Mouse (Mus musculus): Measurements from ENCODE around the gene Secisbp2l.

The Secisbp2l gene

DNA sequence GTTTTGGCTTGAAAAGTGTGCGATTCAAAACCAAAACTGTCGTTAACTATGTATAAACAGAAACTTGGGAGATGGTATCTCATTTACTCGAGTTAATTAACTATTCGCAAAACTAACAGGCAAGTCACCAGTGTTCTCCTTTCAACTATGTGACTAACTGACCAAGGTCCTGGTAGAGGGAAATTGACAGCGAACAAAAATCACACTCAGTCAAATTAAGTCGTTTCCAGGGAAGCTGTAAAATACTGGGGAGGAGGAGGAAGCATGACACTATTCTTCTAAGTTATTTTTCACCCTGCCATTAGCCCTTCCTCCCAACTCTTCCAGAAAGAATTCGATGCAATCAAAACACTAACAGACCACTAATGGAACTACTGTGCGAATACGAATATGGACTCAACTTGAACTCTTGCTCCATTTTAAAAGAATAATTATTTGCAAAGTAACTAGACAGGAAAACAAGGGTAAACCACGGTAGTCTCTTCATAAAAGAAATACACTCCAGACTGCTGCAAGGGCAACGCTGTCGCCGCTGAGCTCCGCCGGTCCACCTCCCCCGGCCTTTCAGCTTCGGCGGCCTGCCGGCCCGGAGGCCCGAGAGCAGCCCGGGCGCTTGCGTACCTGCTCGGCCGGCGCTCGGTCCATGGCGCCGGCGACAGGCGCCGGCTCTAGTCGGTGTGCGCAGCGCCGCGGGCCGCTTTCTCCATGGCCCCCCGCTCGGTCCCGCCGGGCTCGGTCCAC, 522 bp downstream of the Secisbp2l start:
- DNase-seq: no peak

DNA sequence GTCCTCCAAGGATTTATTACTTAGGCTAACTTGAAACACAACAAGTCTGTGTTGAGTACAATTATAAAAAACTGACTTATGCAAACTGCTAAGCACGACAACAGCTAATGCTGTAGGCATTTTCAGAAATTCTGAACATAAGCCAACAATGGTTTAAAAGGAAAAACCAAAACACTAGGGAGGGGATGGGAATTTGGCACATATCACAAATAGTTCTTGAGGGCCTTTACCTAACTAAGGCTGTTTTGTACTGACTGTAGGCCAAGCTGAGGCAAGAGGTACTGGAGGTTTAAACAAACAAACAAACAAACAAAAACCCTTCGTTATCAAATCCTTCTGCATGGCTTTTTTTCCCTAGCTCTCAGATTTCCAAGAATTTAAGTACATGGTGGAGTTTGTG, 1.7 kb downstream of the Secisbp2l start:
- no peak for DNase-seq

DNA sequence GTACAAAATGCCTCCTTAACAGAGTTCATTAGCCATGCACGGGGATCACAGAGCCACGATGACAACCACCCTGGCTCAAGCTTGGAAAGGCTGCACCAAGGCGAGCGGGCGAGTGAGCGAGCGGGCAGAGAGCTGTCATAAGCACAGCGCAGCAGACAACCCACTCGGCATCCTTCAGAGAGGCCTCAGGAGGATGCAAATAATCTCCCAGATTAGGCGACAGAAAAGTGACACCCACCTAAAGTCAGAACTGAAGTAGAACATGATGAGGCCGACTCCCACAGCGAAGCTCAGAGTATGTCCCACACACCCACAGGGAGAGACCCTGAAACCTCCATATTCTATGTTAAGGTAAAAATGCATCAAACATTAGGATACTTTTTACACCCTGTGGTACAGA, 4.3 kb downstream of the Secisbp2l start:
- no peak for DNase-seq

DNA sequence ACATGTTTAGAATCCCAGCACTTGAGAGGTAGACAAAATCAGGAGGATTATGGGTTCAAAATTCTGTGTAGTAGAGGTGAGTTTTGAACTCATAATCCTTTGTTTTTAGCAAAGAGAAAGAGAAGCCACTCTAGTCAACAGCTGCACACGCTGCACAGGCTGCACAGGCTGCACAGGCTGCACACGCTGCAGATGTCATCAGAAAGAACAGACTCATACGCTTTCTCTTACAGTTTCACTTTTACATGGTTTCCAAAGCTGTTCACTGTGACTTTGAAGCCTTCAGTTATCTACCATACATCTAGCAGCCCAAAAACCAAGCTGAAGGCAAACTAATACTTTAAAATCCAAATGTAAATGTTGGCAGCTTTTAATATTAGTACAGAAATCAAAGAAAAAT, 5.7 kb downstream of the Secisbp2l start:
- DNase-seq: peak; percentile 23

DNA sequence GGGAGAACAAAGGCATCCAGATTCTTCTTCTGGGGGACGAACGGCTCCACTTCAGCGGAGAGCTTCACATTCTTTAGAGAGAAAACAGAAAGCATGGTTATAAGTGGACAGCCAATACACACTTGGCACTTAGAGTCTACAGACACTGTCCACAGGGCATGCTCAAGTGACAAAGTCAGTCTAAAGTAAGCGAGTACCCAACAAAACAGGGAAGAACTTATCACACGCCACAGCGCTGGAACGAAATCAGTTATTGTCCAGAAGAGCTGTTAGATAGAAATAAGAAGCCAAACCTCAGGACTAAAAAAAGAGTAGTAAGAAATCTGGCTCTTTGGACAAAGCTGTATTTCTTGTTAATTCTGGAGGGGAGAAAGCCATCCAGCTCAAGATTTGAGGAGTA, 7.0 kb downstream of the Secisbp2l start:
- DNase-seq: no peak

DNA sequence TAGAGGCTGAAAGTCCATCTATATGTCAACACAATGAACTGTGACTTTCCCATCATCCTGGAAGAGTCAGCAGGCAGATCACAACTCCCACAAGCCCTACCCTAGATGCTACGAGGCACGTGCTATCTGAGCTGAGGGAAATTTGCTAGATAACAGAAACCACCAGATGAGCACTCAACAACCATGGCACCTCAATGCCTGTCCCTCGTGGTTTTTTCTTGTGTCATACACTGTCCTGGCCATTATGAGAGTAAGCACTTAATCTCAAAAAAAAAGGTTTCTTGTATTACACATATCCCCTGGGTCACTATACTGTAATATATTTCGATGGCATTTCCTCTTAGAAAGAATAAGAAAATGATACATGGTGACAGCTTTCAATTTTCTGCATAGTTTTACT, 7.8 kb downstream of the Secisbp2l start:
- no peak for DNase-seq

DNA sequence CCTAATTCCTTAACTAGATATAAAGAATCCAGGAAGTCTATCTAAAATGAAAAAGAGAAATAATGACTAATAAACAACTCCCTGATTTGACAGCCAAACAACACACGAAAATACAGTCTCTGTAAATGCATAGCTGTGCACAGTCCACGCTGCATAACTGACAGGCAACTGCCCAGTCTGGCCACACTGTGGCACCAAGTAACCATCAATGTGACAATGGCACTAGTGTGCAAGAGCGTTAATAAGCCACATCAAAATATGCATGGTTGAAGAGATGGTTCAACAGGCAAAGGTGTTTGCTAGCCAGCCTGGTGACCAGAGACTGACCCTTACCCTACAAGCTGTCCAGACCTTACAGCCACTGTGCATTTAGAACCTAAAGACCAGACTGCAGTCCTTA, 17.6 kb downstream of the Secisbp2l start:
- no peak for DNase-seq

DNA sequence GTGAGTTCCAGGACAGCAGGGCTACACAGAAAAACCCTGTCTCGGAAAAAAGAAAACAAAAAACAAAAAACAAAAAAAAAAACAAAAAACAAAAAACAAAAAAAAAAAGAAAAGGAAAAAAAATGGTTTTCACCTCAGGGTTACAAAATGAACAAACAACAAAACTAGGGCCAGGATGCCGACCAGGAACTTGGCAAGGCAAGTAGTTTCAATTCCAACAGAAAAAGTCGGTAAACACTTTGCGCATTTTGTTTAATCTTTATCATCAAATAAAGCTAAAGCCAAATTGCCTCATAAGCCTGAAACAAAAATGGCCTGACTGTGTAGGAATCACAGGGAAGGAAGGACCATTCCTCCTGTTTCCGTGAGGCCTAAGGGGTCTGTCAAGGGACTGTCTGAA, 18.1 kb downstream of the Secisbp2l start:
- no peak for DNase-seq

DNA sequence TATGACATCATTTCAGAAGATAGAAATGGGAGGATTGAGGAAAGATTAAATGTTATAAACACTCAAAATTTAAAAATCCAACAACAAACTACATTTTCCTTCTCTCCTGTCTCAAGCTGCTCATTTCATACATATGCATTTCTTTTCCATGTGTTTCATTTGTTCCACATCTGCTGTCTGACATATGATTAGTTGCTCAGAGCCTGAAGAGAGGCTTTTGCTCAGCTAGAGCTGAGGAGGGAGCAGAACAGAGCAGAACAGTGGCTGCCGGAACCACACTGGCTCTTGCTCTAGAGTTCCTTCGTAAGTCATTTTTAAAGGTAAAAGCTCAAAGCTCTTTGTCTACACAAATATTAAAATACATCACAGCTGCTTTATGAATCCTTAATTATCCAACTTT, 33.3 kb downstream of the Secisbp2l start:
- DNase-seq: no peak

DNA sequence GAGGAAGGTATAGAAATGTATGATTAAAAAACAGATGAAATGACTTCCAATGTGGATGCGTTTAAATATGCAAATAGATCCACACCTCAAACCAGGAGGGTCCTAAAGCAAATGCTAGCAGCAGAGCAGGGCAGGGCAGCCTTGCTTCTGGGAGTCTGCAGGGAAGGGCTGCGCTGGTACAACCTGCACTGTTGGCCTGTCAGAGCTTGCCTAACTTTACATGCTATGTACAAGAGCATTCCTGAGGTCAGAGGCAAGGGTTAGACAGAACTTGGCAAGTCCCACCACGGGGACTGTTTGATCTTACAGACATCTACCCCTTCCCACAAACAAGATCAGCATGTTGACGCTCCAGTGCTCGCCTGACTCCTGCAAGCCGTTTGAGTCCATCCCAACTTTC, 43.3 kb downstream of the Secisbp2l start:
- no peak for DNase-seq

DNA sequence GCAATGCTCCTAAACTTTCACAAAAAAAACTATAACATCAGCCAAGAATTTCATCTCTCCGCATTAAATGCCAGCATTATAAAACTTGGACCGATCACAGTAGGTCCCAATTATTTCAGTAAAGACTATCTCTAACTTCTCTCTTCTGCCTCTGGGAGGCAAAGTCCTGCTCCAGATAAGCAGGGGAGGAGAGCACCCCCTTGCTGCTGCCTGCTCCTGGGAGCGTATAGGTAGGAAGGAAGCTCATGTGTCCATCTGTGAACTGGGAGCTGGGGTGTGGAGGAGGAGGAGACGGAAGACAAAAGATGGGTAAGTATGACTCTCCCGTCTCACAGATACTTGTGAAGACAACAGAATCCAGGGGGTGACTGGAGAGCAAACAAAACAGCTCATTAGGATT, 44.0 kb downstream of the Secisbp2l start:
- DNase-seq: no peak

DNA sequence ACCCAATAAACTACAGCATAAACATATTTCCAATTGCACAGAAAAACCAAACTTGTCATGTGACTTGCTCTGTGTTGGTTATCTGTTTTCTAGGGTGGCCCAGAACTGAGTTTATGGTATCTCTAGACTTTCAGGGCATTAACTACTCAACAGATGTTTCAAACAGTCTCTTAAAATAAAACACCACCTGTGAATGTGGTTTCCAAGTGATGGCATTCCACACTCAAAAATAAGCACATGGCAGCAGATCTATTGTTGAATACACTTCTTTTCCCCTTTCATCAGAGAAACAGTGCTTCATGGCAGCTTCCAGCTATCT, 46.7 kb downstream of the Secisbp2l start:
- DNase-seq: no peak

DNA sequence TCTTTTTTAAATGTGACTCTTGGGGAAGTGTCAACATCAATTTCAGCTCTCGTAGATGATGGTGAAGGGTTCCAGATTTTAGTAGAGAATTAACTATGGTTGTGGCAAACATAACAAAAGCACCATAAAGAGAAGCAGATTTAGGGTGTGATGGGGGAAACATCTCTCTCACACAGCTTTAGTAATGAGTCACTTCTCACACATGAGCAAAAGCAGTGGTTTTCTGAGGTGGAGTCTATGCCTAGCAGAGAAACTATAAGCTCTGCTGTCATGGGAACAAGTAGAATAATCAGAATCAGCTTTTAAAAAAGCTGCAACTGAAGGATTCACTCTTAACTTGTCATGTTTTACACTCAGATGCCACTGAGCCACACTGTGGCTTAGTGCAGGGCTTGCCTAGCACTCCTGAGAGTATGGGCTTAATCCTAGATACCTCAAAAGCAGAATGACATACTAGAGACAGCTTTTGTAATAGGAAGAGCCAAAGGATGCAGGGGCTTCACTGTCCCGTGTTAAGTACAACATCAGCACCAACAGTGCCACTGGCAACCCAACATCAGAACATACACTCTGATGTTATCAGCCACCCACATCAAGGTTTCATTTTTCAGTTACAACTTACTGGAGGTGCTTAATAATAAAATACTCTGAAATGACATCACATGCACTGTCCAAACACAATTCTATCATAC, 47.2 kb downstream of the Secisbp2l start:
- no peak for DNase-seq

DNA sequence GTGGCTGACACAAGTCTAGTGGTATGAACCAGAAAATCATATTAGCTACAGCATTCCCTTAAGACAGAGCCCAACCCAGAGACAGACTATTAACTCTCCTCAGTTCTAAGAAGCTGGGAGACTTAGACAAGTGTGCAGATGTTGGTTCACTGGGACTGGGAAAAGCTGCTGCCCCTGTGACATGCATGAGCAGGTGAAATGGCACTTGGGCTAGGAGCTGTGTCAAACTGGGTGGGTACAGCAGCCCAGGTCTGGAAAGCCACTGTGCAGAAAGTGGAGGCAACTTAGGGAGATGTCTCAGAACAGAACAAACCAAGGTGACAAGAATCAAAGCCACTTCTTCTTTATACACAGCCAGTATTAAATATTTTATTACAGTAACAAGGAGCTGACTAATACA, 47.9 kb downstream of the Secisbp2l start:
- DNase-seq: no peak

DNA sequence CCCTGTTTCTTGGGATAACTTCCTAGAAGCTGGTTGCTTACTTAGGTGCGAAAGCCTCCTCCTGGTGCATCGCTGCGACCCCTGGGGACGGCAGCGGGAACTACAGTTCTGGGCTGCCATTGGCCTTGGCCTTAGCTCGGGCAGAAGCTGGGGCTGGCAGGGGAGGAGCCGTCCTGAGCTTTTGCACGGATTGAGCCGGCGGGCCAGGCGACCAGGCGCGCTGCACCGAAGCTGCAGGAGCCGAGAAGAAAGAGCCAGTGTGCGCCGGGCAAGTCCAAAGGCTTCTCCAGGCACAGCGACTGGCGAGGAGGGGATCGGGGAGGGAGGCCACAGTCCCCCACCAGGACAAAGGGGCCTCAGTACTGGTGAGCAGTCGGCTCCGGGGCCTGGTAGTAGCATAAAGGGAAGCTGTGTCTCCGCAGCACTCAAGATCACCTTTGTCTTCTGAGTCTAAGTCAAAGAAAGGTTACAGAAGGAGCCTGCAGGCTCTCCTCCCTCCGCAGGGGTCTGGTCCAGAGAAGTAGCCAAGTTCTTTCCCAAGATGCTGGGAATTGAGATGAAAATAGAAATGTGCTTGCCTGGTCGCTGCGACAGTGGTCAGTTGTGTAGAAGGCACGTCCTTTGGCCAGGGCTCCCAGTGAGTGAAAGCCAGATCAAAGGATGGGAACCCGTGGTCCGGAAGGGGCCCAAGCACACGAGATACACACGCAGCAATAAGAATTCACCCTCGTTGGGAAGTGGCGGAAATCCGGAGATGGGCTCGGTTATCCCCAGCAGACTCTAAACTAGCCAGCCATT, 50.7 kb downstream of the Secisbp2l start:
- peak; percentile 95 for DNase-seq

DNA sequence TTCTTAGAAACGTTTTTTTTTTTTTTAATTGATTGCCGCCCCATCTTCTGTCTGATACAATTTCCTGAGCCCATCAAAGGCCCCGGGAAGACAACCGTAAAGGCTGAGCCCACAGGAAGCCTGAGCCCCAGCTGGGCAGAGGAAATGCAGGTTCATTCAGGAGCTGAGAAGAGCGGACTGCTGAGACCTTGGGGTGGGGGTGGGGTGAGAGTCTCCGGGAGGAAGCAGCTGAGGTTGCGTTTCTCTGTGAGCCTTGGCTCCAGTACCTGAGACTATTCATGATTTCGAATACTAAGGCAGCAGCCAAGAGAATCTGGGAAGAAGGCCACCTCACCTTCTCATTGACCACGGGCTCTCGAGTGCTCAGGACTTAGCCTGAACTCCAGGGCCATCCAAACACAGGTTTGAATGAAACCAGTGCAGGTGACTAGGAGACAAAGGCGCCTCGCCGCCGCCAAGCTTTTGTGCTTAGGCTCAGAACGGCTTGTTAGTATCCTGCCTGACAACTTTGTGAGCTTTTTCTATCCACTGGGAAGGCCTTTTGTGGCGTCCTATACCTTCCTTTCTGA, 58.0 kb downstream of the Secisbp2l start:
- peak; percentile 41 for DNase-seq

DNA sequence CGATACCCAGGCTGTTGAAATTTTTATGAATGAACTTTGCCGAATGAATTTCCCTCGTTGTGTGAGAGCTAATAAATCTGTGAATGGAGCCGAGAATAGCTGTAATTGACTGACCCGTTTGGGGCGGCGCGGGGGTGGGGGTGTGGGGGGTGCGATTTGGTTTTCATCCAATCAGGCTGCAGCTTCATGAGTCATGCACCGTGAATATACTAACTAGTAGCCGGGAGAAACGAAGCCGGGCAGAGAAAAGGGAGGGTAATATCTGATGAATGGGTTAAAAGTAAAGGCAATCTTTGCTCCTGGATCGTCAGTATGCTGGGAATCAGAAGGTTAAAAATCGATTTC, 58.6 kb downstream of the Secisbp2l start, which contains the start of gene Shc4:
Gene Shc4 (minus strand): TSS at position 63 of the 345 bp plus-strand sequence.
- DNase-seq: no peak

DNA sequence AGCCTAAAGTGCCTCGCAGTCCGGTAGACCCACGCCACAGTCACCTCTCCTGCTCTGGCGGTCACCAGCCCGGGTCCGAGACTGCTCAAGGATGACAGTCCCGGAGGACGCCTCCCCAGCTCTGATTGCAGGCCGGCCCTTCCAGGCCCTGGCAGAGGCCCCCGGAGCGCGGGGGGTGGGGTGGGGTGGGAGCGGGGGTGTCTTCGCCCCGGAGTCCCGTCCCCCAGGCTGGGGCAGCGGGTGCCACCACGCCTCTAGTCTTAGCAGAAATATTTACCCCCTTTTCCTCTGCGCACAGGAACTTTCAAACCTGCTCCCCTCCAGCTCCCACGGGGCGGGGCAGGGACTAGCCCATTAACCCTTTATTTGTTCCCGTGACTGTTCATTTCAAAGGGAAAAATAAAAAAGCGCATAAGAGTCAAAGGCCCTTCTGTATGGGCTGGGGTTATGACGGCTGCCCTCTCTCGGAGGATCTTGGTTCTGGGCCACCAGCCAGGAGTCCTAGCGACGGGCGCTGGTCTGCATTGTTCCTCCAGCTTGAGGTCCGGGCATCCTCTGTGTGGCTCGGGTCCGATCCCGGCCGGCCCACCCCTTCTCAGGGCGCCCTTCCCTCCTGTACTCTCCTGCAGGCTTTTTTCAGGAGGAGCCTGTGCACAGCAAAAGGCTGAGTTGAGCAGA, 59.1 kb downstream of the Secisbp2l start:
- peak; percentile 57 for DNase-seq

DNA sequence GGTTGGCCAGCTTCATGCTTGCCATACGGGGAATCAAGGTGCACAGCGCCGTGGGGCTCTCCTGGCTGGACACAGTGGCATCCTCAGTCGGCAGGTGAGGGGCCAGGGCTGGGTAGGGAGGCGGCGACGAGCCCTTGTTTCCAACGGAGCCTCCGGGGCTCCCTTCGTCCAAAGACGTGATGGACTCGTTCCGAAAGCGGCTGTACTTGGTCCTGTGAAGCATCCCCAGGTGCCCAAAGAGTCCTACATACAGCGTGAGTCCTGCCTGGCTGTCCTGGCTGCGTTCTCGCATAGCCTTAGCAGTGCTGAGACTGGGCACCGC, 59.6 kb downstream of the Secisbp2l start:
- peak; percentile 23 for DNase-seq

DNA sequence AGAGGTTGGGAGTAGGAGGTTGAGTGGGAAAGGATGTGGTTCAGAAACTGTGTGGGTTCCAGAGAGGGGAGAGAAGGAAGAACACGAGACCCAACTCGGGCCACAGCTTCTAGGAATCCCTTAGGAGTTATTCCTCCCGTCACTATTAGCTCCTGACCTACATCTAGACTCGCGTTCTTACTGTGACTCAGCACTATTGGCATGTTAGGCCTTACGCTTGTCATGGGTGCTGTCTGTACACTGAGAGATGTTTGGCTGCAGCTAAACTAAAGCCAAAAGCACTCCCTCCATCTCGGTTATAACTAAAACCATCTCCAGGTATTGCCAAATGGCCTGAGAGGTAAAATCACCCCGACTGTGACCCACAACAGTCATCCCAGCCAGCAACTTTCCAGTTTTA, 66.1 kb downstream of the Secisbp2l start:
- DNase-seq: no peak

DNA sequence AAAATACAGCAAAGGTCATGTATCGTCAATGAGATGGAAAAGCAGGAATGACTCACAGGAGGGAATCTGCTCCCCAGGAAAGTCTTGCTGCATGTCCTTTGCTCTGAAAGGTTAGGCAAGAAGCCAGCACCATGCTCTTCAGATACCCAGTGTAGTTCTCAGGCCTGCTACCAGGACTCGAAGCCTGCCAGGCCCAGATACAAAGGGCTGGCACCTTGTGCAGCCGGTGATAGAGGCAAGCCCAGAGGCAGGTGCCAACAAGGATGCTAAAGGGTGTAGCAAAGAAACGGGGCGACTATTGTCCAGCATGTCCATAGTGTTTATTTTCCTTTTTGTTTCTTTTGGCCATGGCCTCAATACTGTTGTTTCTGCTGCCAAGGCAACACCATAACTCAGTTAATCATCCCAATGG, 76.2 kb downstream of the Secisbp2l start:
- no peak for DNase-seq

DNA sequence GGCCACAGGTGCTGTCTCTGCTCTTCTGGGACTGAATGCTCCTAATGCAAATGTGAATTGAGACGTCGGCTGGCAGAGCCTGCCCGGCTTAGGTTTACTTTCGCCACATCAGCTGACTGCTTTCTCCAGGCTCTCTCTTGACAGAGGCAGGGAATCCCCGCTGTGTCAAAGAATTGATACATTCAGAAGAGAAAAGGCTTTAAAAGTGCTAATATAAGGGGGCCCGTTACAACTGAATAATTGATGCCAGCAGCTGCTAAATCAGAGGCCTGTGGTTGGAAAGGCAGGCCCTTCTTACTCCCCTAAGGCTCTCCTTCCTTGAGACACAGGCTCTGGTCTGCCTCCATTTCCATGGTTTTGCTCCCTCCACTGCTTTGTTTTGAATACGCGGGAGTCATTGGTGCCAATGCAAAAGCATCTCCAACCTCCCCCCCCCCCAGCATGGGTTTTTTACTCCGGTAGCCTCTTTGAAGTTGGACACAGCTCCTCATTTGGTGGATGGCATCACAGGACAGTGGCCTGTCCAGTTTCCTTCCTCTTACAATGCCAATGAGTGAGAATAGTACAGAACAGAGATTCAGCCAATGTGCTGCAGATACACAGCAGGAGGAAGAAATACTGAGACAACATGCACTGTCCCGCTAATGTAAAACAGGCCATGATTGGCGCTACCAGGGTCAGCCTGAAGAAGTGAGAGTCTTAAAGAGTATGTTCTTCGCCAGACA, 77.6 kb downstream of the Secisbp2l start:
- DNase-seq: no peak

DNA sequence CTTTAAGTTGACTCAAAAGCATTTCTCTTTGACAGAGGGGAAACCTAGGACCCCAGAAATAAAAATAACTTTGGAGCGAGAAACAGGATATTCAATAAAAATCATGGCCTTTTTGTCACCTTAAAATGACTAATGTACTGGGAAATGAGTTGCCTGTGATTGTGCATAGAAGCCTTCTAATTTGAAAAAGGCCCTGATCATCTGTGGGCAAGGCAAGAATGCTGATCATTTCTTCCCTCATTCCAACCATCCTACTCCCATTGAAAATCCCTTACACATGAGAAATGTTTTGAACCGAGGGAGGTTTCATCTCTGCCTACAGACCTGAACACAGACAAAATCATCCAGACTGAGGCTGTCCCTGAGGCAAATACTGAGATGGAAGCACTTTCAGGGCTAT, 79.8 kb downstream of the Secisbp2l start:
- DNase-seq: no peak
